Mouse (Mus musculus): ENCODE data around the gene Irf2bp2.

Irf2bp2 gene

DNA sequence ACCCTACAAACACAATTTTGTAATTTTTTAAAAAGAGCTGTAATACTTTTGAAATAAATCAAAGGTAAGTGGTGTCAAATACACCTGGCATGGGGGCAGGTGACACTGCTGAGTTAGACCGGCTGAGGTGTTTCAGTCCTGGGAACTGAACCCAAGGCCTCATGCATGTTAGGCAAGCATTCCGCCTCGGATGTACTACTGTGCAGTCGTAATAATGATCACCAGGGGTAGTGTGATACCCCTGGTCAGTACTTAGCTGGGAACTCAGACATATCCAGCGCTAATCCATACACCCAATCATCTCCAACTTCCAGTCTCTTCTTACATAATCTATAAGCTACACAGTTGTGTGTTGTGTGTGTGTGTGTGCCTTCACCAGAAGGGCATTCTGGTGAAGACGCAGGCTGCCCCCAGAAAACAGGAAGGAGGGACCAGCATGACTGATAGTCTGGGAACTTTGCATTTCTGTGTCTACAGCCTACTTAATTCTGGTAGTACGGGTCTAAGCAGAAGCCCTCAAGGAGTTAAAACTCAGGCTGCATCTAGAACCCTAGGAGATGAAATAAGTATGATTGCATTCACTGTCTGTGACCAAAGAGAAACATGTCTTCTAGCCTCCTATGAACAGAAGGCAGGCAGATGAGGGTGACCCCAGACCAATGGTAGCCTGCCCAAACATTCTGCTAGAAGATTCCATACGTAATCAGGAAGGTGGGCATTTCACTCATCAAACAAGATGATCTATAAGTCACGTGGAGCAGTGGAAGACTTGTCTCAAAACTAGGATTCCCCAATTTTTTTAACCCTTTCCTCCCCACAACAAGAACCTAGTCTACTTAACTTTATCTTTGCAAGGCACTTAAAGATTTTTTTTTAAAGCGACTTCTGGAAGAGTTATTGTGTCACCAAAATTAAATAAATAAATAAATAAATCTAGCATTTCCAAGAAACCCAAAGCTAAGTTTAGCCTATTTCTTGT lies 6.9 kb downstream of the Irf2bp2 start:
- DNase-seq (ENCODE audit: low spot score in 2 of 2): no peak

DNA sequence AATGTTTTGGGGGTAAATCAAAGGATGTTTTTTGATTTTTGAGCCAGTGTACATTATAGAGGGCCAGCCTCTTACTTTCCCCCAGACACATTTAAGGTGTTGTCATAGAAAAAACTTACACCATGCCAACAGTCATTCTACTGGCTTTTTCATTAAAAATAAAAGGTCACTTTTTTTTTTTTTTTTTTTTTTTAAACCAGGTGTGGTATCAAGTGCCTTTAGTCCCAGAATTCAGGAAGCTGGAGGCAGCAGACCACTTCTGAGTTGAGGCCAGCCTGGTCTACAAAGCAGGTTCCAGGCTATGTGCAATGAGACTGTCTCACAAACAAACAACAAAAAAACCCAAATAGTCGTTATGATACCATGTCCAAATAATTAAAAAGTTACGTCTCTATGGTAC lies 7.7 kb downstream of the Irf2bp2 start:
- DNase-seq (ENCODE audit: low spot score in 2 of 2): no peak

DNA sequence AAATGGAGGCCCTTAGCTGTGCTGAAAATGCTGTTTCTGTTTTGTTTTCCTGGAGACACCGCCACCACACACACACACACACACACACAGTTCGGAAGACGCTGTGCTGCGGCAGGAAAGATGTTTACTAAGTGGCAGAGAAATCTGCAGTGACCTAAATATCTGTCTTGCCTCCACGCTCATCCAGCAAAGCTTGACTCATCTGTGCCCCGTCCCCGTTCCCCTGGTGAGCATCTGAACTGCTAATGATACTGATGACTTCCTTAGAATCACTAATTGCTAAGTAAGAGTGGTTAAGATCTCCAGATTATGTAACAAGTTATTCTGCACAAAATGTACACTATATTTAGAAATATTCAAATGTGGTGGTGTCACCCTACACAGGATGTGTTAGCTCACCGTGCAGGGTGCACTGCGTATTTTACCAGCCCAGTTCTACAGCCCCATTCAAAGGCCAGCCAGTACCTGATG lies 8.2 kb downstream of the Irf2bp2 start:
- peak; percentile 34 to 44 for DNase-seq (ENCODE audit: low spot score in 2 of 2)

DNA sequence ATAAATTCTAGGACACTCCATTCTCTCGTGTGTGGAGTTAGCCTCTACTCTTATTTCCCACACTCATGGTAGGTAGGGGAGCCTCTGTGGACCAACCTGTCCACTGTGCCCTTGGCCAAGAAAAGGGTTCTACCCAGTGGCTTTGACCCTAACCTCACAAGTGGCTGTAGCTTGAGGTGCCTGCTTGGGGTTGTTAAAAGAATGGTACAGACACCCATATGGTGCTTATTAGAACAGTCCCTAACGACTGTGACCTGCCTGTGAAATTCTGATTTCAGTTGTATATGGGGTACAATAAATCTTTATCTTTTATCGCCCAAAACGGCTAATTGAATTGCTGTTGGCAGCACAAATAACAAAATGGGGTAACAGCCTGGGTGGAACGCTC lies 8.9 kb downstream of the Irf2bp2 start:
- no peak for DNase-seq (ENCODE audit: low spot score in 2 of 2)

DNA sequence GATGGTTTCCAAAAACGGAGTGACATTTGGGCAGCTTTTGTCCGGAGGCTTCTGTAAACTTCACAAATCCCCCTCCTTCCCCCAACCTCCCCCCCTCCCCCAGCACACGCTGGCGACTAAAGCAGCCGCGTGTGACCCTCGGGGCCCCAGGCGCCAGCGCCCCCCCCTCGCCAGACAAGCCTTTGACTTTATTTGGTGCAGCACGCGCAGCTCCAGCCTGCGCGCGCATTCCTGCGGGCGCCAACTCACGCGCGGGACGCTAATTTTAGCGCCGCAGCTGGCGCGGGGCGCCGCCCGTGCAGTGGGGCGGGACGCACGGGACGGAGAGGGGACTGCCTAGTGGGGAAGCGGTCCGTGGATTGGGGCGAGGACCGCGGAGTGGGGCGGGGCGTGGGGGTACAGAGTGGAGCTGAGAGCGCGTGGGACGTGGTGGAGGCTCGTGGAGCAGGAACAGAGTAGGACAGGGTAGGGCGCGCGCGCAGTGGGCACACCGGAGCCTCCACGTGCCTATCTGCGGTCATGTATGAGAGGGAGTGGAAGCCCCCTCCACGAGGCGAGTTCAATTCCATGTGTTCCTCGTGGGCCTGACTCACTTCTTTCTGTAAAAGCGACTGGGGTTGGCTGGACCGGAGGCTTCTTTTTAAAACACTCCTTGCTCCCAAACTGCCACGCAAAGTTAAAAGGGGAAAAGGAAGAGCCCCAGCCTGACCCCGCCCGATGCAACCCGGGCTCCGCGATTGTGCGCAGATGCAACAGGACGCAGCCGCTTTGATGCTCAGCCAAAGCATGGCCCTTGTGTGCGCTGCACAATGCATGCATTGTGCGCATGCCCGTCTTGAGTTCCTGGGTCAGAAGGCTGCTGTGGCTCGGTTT lies 9.6 kb downstream of the Irf2bp2 start:
- DNase-seq (ENCODE audit: low spot score in 2 of 2): peak; percentile 62 to 63

DNA sequence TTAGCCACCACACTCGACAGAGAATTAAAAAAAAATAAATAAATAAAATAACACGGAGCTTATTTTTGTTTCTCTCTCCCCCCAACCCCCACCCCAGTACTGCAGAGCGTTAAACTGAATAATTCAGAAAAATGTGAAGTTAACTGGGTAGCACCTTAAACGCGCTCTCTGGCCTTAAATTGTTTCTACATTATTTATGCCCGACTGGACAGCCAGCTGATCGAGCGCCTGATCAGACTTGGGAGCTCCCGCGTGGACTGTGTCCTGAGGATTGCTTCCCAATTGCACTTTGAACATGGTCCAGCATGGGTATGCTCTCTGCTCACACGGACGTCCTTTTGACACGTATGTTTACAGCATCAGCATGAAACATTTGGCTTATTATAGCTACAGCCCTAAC lies 10.3 kb downstream of the Irf2bp2 start:
- DNase-seq (ENCODE audit: low spot score in 2 of 2): no peak

DNA sequence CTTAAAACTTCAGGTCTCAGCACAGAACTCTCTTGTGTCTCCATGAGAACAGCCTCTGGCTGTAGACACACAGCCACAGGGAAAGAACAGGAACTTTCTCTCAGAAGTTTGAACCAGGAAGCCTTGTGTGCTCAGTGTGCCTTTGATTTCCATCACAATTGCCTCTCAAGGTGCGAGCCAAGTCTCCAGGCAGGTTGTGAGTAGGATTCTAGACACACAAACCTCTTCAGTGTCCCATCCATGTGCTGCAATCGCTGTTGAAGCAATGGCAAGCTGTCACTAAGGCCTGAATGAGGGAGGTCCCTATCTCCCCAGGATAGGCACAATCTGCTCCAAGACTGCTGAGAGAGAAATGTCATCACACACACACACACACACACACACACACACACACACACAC lies 10.8 kb downstream of the Irf2bp2 start:
- no peak for DNase-seq (ENCODE audit: low spot score in 2 of 2)

DNA sequence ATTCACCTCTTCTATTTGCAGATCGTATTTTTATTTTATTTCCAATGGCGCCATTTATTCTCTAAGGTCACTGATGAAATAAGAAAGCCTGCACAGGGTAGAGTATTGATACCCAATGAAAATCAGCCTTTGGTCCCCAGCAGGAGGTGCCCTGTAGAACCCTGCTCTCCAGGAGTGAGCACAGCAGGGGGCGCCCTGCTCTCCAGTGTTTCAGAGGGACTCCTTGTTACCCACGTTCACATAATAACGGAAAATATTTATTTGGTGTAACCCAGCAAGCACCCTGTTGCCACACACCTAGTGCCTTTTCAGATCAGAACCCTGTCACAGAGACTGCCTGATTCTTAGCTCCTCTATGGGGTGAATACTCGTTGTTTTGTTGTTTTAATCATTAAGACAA lies 11.3 kb downstream of the Irf2bp2 start:
- DNase-seq (ENCODE audit: low spot score in 2 of 2): no peak

DNA sequence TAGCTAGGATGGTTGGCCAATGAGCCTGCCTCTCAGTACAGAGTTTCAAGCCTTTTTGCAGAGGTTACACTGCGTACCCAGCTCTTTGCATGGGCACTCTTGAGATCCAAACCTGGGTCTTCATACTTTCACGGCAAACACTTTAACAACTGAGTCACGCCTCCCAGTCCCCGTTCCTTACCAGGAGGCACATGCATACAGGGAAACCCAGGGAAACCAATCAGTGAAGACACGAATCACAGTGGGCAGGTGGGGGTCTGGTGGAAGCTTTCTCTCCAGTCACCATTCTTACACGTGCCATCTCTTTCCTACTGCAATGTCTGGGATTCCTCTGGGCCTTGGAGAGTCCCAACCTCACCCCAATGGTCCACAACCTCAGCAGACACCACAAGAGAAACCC lies 12.1 kb downstream of the Irf2bp2 start:
- no peak for DNase-seq (ENCODE audit: low spot score in 2 of 2)

DNA sequence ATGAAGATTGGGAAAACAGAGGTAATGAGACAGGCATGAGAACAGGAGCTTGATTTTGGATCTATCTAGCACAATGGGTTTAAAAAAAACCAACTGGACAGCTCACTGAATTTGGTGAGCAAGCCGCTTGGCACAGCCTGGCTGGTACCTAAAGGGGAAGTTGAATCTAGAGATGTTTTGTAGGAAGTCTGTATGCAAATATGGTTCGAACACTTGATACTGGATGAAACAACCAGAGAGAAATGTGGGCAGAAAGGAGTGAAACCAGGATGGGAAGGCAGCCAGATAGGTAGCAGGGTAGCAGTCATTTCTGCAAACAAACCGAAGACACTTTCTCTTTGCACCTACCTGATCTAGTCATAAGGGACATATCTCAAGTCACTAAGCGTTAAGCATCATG lies 13.0 kb downstream of the Irf2bp2 start:
- DNase-seq (ENCODE audit: low spot score in 2 of 2): no peak

DNA sequence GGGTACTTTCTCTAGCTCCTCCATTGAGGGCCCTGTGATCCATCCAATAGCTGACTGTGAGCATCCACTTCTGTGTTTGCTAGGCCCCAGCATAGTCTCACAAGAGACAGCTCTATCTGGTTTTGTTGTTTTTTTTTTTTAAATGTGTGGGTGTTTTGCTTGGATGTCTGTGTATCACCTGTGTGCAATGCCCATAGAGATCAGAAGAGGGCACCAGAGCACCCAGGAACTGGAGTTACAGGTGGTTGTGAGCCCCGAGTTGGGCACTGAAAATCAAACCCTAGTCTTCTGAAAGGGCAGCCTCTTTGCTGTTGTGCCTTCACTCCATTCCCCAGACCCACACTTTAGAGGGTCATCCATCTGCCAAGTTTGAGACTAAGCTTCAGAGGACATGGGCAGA lies 13.7 kb downstream of the Irf2bp2 start:
- DNase-seq (ENCODE audit: low spot score in 2 of 2): no peak

DNA sequence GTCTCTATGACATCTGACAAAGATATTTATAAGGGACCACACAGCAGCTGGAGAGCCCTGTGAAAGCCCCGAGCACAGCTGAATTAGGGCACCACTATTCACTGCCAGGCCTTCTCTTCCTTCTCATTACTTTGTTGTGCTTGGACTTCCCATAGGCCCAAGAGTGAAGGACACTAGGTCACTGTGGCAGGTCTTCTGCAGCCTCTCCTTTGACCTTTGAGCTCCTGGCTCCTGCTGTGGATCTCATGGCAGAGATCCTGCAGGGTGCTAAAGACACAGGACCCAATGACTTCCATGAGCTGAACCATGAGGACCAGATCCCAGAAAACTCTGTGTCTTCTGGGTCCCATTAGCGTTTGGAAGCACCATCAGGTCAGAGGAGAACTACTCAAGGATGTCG lies 15.1 kb downstream of the Irf2bp2 start:
- no peak for DNase-seq (ENCODE audit: low spot score in 2 of 2)

DNA sequence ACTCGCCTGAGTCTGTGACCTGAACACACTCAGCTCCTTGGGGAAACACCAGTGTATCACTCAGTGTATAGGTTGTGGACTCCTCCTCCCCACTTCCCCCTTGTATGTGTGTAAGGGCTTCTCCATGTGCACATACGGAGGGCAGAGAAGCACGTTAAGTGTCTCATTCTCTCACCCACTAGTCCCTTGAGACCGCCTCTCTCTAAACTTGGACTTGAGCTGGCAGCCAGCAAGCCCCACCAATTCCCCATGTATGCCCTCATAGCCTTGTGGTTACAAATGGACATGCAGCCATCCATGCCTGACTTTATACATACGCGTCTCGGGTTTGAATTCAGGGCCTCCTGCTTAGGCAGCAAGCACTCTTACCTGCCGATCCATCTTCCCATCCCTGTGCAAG lies 16.9 kb downstream of the Irf2bp2 start:
- DNase-seq (ENCODE audit: low spot score in 2 of 2): no peak

DNA sequence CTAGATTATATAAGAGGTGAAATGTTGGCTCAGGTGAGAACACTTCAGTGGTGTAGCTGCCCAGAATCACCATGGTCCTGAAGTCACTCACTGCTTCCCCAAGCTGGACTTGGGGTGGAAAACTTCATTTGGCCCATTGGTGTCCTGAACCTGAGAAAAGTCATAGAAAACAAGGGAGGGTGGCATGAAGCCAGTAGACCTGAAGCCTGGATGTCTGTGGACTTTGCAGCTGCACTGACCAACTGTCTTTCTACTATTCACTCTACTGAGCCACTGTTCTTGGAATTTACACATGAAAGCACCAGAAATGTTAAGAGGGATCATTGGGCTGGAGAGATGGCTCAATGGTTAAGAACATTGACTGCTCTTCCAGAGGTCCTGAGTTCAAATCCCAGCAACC lies 17.7 kb downstream of the Irf2bp2 start:
- DNase-seq (ENCODE audit: low spot score in 2 of 2): no peak

DNA sequence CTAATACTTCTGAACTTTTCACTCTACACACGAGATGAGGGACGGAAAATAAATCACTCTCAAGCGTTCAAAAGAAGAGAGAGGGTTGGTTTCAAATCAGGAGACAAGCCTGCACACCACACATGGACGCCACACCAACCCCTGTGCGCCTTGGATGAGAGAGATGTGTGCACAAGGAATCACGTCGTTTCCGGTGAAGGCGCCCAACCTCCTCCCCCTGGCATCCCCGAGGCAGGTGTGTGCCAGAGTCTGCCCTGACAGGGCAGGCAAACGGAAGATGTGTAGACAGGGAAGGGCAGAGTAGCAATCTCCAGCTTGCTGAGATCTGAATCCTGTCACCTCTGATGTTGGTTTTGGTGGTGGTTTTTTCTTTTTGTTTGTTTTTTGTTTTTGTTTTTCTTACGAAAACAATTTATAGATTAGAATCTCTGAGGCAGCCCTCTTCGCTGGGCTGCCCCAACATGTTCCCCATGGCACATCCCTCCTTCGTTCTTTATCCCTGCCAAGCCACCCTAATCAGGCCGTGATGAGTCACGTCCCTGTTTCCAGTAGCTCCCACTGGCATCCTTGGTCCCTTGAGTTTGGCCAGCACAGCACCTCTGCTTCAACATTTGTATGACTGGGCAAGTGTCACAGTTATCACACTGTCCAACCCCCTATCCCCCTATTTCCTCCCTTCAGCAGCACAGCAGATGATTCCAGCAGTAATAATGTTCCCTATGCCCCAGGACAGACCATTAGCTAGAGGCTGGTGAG lies 18.7 kb downstream of the Irf2bp2 start:
- no peak for DNase-seq (ENCODE audit: low spot score in 2 of 2)

DNA sequence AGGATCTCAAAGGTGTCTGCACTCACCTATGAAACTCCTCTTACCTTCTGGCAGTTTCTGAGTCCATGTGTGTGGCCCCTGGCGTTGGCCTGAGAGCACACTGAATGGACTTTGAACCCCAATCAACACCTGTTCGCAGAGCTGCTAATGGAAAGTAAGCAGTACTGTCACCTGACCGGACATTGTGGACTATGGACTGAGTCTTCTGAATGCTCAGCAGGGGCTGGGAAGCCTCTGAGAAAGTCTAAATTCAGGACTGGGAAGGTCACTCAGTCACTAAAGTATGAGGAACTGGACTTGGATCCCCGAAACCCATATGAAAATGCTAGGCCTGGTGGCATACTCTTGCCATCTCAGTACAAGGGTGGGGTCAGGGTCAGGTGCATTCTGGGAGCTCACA lies 19.9 kb downstream of the Irf2bp2 start:
- DNase-seq (ENCODE audit: low spot score in 2 of 2): no peak

DNA sequence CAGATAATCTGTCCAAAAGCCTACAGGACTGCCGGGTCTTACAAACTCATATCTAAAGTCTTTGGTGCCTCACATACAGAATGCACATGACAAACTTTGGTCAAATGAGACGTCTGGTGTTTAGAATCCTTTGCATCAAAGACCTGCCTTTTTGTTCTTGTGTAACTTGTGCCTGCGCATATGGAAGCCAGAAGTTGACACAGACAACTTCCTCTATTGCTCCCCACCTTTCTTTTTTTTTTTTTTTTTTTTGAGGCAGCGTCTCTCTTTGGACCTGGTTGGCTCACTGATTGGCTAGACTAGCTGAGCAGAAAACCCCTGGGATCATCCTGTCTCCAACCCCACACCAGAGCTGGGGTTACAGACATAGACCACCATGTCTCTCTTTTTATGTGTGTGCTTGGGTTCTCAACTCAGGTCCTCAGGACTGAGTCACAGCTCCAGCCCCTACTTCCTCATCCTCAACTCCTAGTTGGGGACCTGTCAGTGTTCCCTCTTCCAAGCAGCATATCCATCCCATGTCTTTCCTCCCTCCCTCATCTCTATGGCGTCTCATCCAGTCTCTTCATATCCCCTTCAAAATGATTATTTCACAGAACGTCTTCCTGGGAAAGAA lies 20.6 kb downstream of the Irf2bp2 start:
- no peak for DNase-seq (ENCODE audit: low spot score in 2 of 2)

DNA sequence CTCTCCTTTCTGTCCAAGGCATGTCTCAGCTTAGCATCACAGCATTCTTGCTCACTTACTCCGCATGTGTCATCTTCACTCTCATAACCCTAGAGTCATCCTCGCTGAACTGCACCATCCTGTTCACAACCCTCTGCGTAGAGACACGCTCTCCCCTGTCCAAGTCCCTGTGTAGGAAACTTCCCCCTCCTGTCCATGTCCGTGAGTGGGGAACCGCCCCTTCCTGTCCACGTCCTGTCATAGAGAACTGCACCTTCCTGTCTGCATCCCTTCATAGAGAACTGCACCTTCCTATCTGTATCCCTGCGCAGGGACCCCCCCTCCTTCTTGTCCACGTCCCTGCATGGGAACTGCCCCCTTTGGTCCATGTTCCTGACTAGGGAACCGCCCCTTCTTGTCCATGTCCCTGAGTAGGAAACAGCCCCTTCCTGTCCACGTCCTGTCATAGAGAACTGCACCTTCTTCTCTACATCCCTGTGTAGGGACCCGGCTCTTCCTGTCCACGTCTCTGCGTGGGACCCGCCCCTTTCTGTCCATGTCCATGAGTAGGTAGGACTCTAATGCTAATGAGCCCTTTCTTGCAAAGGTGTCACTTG lies 22.6 kb downstream of the Irf2bp2 start:
- DNase-seq (ENCODE audit: low spot score in 2 of 2): no peak

DNA sequence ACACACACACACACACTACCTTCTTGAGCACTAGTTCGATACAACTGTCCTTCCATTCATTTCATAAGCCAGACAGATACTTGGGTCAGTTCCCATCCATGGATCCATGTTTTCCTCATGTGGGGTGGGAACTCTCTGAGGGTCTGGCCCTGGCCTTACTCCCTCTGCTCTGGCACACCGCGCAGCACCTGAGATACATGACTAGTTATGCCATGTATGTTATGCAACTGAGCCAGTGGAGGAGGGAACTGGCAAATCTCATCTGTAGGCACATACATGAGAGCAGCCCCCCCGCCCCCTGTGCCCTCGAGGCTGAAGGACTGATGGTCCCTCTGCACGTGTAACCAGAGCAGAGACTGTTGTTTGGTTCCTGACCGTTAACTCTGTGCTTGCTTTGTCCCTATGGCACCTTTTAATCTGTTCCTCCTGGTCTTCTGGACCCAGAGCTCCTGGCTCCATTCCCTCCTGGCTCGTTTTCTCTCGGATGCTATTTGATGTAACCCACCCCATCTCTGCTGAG lies 23.2 kb downstream of the Irf2bp2 start:
- DNase-seq (ENCODE audit: low spot score in 2 of 2): no peak

DNA sequence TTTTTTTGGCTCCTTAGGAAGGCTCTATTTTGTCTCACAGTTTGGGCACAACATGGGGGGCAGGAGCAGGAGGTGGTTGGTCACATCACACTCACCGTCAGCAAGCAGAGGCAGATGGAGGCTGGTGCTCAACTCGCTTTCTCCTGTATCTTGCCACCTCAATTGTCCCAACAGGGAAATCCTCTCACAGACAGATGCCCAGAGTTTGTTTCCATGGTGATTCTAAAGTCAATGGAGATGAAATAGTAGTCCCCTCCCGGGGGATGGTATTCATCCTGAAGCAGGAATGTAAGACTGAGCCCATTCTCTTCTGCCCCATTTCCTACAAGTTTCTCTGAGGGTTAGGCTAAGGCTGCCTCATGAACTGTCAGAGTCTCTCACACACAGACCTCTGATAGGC lies 23.7 kb downstream of the Irf2bp2 start:
- DNase-seq (ENCODE audit: low spot score in 2 of 2): no peak

DNA sequence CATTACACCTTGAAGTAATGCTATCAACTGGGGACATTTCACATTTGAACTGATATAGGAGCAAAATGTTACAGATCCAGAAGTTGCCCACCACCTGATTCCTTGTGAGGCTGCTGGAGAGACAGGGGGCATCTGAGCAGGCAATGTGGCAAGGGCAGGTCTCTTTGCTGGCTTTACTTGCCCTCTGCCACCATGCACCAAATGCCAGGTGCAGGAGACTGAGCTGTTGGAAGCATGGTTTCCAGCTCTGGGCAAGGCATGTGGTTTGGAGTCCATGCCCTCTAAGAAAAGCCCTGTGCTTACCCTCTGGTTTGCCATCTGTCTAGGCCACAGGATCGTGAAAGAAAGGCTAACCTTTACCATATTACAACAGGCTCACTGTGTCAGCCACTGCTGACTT lies 24.1 kb downstream of the Irf2bp2 start:
- no peak for DNase-seq (ENCODE audit: low spot score in 2 of 2)
